Mouse (Mus musculus): ENCODE results near the gene Snx30.

DNA sequence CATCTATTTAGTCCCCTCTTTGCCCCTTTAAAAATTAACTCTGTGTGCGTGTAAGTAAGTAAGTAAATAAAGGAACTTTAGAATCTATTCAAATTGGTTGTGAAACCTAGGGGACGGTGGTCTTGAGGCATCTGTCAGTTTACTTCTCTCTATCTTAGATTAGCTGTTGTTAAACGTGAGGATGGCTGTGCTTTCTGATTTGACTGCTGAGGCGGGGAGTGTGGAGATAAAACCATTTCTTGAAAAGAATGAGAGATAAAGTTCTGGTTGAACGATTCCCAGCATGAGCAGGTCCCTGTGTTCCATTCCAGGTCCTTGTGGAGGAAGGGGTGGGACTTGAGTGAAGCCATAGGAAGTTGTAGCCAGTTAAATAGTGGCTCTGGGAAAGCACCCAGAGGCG, 67.6 kb downstream of the Snx30 start:
- no peak for TF ChIP-seq CTCF (IDR thresholded peaks at IDR 0.05; ENCODE audit: borderline replicate concordance, extremely low read depth, insufficient read depth, insufficient read length)
- no peak for TF ChIP-seq POLR2A (IDR thresholded peaks at IDR 0.05; ENCODE audit: borderline replicate concordance, extremely low read depth, insufficient read depth, insufficient read length, poor library complexity, severe bottlenecking)
